Mouse (Mus musculus) E14TG2a.4 (cell line): ENCODE measurements around the gene Carnmt1.
"Not testable (repeated sequence)": the region's sequence is repeated elsewhere in the genome, so short reads cannot be mapped to it uniquely, and the experiment has no call there.

Source experiments
- H3K27me3 ChIP-seq: 2 replicates; pipeline ENCODE4 v1.6.1; 2014; ENCODE audit warnings: low read length, control low read depth; ENCODE audit not compliant: insufficient read depth
- H3K36me3 ChIP-seq: 2 replicates; pipeline ENCODE4 v1.6.1; 2014; ENCODE audit warnings: low read length, control low read depth; ENCODE audit not compliant: insufficient read depth
- H3K4me1 ChIP-seq: replicated peaks from 2 replicates; pipeline ENCODE4 v1.6.1; 2014; ENCODE audit warnings: low read depth, low read length, control low read depth
- H3K4me3 ChIP-seq: replicated peaks from 2 replicates; pipeline ENCODE4 v1.5.1; 2014; ENCODE audit warnings: mild to moderate bottlenecking, low read length
- H3K9me3 ChIP-seq: 2 replicates; pipeline ENCODE4 v1.6.1; 2014; ENCODE audit warnings: low read length, control low read depth
- CTCF ChIP-seq: conservative IDR thresholded peaks from 2 replicates; pipeline ENCODE4 v1.5.1; 2014; ENCODE audit warnings: low read length
- NANOG ChIP-seq: IDR thresholded peaks from 2 replicates; pipeline ENCODE4 v1.6.1; 2014; ENCODE audit warnings: borderline replicate concordance, low read length, mixed read lengths
- POU5F1 ChIP-seq: IDR thresholded peaks from 2 replicates; pipeline ENCODE4 v1.6.1; 2014; ENCODE audit warnings: low read length, borderline replicate concordance

Gene Carnmt1

DNA sequence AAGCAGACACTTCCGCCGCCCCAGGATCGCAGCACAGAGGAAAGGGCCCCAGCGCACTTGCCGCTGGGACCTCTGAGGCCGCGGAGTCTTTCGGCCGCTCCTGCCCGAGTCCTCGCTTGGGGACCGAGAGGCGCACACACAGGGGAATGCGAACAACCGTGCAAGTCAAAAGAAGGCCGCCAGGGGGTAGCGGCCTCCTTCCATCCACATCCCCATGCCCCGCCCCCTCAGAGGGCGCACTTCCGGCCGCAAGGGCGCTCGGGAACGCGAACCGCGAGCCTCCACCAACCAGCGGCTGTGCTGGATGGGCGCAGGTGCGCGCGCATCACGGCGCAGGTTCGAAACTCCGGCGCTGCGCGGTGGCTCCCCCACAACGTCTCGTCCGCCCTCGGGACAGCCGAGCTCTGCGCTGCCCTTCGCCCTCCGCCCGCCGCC, 42.3 kb downstream of the Carnmt1 start, which contains the start of gene D030056L22Rik:
D030056L22Rik (plus strand) TSS at position 328 of the 435 bp plus-strand sequence.
- Histone ChIP-seq H3K4me1 (peaks cover 64% of the 10 kb centered on the region), H3K4me3 (peak within 1 kb of the TSS; percentile 99), H3K27me3 (no peaks in the 10 kb centered on the region), H3K36me3 (peaks cover 29% of the 10 kb centered on the region), H3K9me3 (no peaks in the 10 kb centered on the region)
- TF ChIP-seq CTCF (peak; percentile 29), POU5F1 (no peak), NANOG (no peak)

DNA sequence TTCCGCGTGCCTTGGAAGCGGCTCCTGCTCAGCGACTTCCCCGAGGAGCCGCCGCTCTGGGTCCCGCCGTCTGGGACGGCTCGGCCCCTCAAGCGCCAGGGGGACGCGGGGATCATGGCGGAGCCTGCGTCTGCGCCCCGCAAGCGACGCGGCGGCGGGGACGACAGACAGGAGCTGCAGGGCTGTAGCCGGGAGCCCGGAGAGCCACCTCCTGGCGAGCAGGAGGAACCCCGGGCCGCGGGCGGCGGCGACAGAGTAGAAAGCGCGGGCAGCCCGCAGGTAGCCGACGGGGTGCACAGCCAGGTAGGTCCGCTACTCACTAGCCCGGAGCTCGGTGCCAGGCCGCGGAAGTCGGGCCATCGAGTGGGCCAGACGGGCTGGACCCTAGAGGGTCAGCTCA, 42.8 kb downstream of the Carnmt1 start:
- H3K4me3 ChIP-seq = peak overlapping the region; percentile 99
- not testable (repeated sequence) for H3K27me3 ChIP-seq, H3K9me3 ChIP-seq
- H3K4me1 ChIP-seq = peaks cover 64% of the 10 kb centered on the region
- peaks cover 34% of the 10 kb centered on the region for H3K36me3 ChIP-seq

DNA sequence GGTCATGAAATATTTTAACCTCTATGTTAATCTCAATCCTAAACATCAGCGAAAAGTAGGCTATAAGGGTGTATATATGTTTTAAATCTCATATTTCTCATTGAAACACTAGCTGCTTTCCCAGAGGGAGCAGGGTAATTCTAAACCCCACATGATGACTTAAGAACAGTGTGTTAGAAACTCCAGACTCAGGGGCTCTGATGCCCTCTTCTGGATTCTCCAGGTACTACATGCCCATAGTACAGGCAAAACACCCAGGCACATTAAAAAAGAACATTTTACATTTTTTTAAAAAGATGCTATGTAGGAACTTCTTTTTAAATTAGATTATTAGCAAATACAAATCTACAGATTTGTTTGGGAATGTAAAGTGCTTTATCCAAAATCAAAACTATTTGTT, 45.8 kb downstream of the Carnmt1 start:
- H3K4me1 ChIP-seq = peaks cover 50% of the 10 kb centered on the region
- H3K9me3 ChIP-seq = no peaks in the 10 kb centered on the region
- no peaks in the 10 kb centered on the region for H3K27me3 ChIP-seq
- H3K36me3 ChIP-seq = peaks cover 43% of the 10 kb centered on the region
- peak; percentile 99 for TF ChIP-seq CTCF
- TF ChIP-seq NANOG = no peak
- H3K4me3 ChIP-seq = peak overlapping the region; percentile 99; the same call in 1 of the 2 replicates

DNA sequence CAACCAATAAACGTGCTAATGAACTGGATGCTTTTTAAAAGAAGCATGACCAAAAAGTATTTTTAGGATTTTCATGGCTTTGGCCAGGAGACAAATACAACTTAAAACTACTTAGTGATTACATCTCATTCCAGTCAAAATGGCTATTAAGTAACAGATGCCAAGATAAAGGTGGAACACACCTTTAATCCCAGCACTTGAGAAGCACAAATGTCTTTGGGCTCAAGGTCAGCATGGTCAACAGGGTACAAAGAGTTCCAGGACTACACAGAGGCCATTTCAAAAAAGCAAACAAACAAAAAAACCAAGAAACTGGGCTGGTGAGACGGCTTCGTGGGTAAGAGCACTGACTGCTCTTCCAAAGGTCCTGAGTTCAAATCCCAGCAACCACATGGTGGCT, 49.8 kb downstream of the Carnmt1 start:
- H3K36me3 ChIP-seq = peaks cover 31% of the 10 kb centered on the region
- H3K27me3 ChIP-seq = no peaks in the 10 kb centered on the region
- TF ChIP-seq NANOG (no peak), CTCF (no peak), POU5F1 (no peak)
- no peaks in the 10 kb centered on the region for H3K9me3 ChIP-seq
- H3K4me3 ChIP-seq = no peak overlapping the region
- H3K4me1 ChIP-seq = peaks cover 26% of the 10 kb centered on the region

DNA sequence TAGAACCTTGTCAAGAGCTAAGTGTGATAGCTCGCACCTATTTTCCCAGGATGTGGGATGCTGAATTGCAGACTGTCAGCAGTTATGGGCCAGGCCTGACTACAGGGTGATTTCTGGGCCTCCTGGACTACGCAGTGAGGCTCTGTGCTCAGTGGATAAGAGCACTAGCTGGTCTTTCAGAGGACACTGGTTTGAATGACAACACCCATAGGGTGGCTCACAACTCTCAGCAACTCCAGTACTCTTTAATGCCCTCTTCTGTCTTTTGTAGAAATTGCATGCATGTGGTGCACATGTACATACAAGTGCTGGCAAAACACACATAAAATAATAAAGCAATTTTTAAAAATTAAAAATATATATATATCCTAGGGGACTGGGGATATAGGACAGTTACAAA, 54.6 kb downstream of the Carnmt1 start:
- H3K4me1 ChIP-seq = peaks cover 5% of the 10 kb centered on the region
- H3K27me3 ChIP-seq = no peaks in the 10 kb centered on the region
- H3K9me3 ChIP-seq = no peaks in the 10 kb centered on the region
- no peak overlapping the region for H3K4me3 ChIP-seq
- TF ChIP-seq NANOG (no peak), POU5F1 (no peak), CTCF (no peak)
- no peaks in the 10 kb centered on the region for H3K36me3 ChIP-seq

DNA sequence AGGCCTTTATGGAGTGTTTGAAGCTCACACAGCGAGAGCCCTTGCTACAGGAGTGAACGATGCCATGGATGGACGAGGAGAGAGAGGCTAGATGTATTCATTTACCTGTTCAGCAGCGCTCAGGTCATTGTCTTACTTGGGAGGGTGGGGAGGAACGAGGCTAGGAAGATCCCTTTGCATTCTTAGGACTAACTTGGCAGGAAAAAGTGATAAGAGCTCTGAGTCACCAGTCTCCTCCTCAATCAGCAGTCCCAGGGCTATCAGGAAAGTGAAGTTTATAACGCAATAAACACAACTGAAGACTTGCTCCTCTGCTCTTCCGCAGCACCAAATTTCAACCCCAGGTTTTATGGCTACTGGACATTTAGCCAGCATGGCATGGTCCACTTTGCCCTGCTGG, 59.7 kb downstream of the Carnmt1 start:
- TF ChIP-seq CTCF (no peak), POU5F1 (no peak), NANOG (no peak)
- Histone ChIP-seq H3K4me3 (no peak overlapping the region), H3K36me3 (no peaks in the 10 kb centered on the region), H3K27me3 (no peaks in the 10 kb centered on the region), H3K9me3 (no peaks in the 10 kb centered on the region), H3K4me1 (no peaks in the 10 kb centered on the region)

DNA sequence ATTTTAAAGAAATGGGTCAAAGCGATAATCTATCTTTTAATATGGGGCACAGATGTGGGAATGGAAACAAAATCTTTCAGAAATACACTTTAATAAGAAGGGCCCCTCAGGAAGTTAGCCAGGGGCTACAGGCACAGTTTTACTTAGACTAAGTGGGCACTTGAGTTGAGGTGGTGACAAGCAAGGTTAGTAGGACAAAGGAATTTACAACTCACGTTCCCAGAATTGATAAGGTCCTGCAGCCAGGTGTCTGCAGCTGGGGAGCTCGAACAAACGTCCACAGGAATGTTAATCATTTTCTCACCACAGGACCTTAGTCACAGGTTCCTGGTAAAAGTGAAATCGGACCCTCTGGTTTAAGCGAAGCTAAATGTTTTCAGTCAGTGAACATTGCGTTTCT, 60.5 kb downstream of the Carnmt1 start:
- TF ChIP-seq NANOG = no peak
- TF ChIP-seq POU5F1 = no peak
- TF ChIP-seq CTCF = no peak
- H3K36me3 ChIP-seq = no peaks in the 10 kb centered on the region
- no peaks in the 10 kb centered on the region for H3K4me1 ChIP-seq
- no peaks in the 10 kb centered on the region for H3K9me3 ChIP-seq
- H3K4me3 ChIP-seq = no peak overlapping the region
- no peaks in the 10 kb centered on the region for H3K27me3 ChIP-seq

DNA sequence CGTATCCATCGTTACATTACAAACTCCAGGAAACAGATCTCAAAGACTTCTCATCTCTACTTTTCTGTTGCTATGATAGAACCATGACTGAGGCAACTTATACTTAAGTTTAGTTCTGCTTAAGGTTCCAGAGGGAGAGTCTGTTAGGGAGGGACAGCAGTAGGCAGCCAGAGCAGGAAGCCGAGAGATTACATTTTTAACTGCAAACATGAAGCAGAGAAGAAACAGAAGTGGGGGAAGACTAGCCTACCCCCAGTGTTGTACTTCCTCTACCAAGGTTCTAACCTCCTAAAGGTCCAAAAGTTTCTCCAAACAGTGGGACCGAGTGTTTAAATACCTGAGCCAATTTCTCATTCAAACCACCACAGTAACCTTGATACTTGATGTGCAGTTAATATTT, 65.3 kb downstream of the Carnmt1 start:
- Histone ChIP-seq H3K36me3 (no peaks in the 10 kb centered on the region), H3K4me3 (no peak overlapping the region), H3K9me3 (no peaks in the 10 kb centered on the region), H3K4me1 (no peaks in the 10 kb centered on the region), H3K27me3 (no peaks in the 10 kb centered on the region)
- TF ChIP-seq POU5F1 (no peak), CTCF (no peak), NANOG (no peak)

DNA sequence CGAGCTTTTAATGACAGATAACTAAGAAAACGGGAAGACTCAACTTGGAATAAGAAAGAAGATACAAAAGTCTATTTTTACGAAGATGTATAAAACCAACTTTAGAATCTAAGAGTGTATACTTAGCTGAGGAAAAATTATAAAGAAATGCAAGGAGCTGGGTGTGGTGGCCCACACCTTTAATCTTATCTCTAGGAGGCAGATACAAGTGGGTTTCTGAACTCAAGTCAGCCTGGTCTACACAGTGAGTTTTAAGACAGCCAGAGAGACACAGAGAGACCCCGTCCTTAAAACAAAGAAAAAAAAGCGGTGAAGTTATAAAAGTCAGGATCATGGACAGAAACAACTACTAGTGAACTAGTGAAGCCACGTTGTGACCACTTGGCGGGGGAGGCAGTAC, 68.6 kb downstream of the Carnmt1 start:
- TF ChIP-seq POU5F1 (no peak), NANOG (no peak), CTCF (no peak)
- Histone ChIP-seq H3K4me1 (no peaks in the 10 kb centered on the region), H3K4me3 (no peak overlapping the region), H3K36me3 (no peaks in the 10 kb centered on the region), H3K9me3 (no peaks in the 10 kb centered on the region), H3K27me3 (no peaks in the 10 kb centered on the region)
